8 mouse cellular contexts compared by ENCODE assay signal in genomic region chr5:113138319-113139063, GRCm38 (mm10). TPM values are rescaled to one million over a fixed set of nuclear protein-coding genes. Genes with fewer than 3 reads are reported as not detected.
A peak's percentile ranks its signal among the peaks of the same experiment; 100 is the strongest.
DNase-seq lines count a peak whose midpoint lies in the region; ATAC-seq and TF ChIP-seq lines count a peak whose summit lies in the region.

No protein-coding gene starts in this region.

- peak; percentile 40 for TF ChIP-seq CTCF in left cerebral cortex, adult 2 months (IDR thresholded peaks at IDR 0.05)

- 0 out of 2 replicates have a peak, but pooled peaks have one; percentile 54 for ATAC-seq in embryonic facial prominence, embryonic 13.5 days (ENCODE audit: insufficient number of reproducible peaks, insufficient read depth, low FRiP score, low TSS enrichment, low read depth)
- peak; percentile 60; the same call in 1 of the 2 replicates for ATAC-seq in heart, embryonic 14.5 days (ENCODE audit: insufficient number of reproducible peaks, insufficient read depth, low FRiP score, low read depth)
- peak; percentile 58 for ATAC-seq in kidney, embryonic 16.5 days (ENCODE audit: low FRiP score, low TSS enrichment)

- peak overlapping the region; percentile 97 for H3K27ac ChIP-seq in left cerebral cortex, adult 2 months
- H3K27ac ChIP-seq in embryonic facial prominence, embryonic 13.5 days, result peak overlapping the region; percentile 69
- peak overlapping the region; percentile 91 to 98 for H3K27ac ChIP-seq in heart, embryonic 14.5 days (replicated peaks in 1 of 2; ENCODE audit: control insufficient read depth in 1 of 2, insufficient read depth in 1 of 2, low read depth in 2 of 2, low read length in 2 of 2)
- H3K27ac ChIP-seq in kidney, embryonic 16.5 days (ENCODE audit: low read length), result peak overlapping the region; percentile 69

- H3K27me3 ChIP-seq in embryonic facial prominence, embryonic 13.5 days, result peaks cover 41% of the 10 kb centered on the region
- H3K27me3 ChIP-seq in heart, embryonic 14.5 days (ENCODE audit: control insufficient read depth, insufficient read depth, low read length), result no peaks in the 10 kb centered on the region
- H3K27me3 ChIP-seq in kidney, embryonic 16.5 days (ENCODE audit: insufficient read depth, low read length), result no peaks in the 10 kb centered on the region

- peak overlapping the region; percentile 91 for H3K4me2 ChIP-seq in embryonic facial prominence, embryonic 13.5 days
- H3K4me2 ChIP-seq in heart, embryonic 14.5 days (ENCODE audit: low read length), result peak overlapping the region; percentile 91
- peak overlapping the region; percentile 92 for H3K4me2 ChIP-seq in kidney, embryonic 16.5 days (replicated peaks; ENCODE audit: low read depth, low read length)

- H3K4me1 ChIP-seq in embryonic facial prominence, embryonic 13.5 days, result peaks cover 36% of the 10 kb centered on the region
- peaks cover 29 to 49% of the 10 kb centered on the region in 2 experiments for H3K4me1 ChIP-seq in heart, embryonic 14.5 days (ENCODE audit: control insufficient read depth in 2 of 2, insufficient read depth in 2 of 2, low read length in 2 of 2)
- H3K4me1 ChIP-seq in kidney, embryonic 16.5 days (ENCODE audit: insufficient read depth, low read length), result peaks cover 48% of the 10 kb centered on the region

- H3K4me3 ChIP-seq in left cerebral cortex, adult 2 months, result peak overlapping the region; percentile 74
- H3K4me3 ChIP-seq in embryonic facial prominence, embryonic 13.5 days, result peak overlapping the region; percentile 49
- H3K4me3 ChIP-seq in heart, embryonic 14.5 days (ENCODE audit: control insufficient read depth in 1 of 2, insufficient read depth in 1 of 2, low read depth in 1 of 2, low read length in 2 of 2), result peak overlapping the region; percentile 66 to 81
- peak overlapping the region; percentile 53 for H3K4me3 ChIP-seq in kidney, embryonic 16.5 days (ENCODE audit: low read length)

- H3K9me3 ChIP-seq in embryonic facial prominence, embryonic 13.5 days, result 0 out of 2 replicates have a peak, but pooled peaks cover 6% of the 10 kb centered on the region
- H3K9me3 ChIP-seq in heart, embryonic 14.5 days (ENCODE audit: control insufficient read depth, low read length), result peaks cover 6% of the 10 kb centered on the region; the same call in 1 of the 2 replicates
- no peaks in the 10 kb centered on the region for H3K9me3 ChIP-seq in kidney, embryonic 16.5 days (ENCODE audit: low read length)

- intact Hi-C loops in left cerebral cortex, adult 2 months (cut with DNase I), result loop anchor here (5.0 kb wide), 1 partner anchor 36 kb away; no protein-coding TSS in a partner anchor

- H3K9ac ChIP-seq in embryonic facial prominence, embryonic 13.5 days, result peak overlapping the region; percentile 67
- H3K9ac ChIP-seq in heart, embryonic 14.5 days (ENCODE audit: low read length), result peak overlapping the region; percentile 96
- H3K9ac ChIP-seq in kidney, embryonic 16.5 days (replicated peaks; ENCODE audit: low read length), result peak overlapping the region; percentile 72

- no peaks in the 10 kb centered on the region for H3K36me3 ChIP-seq in embryonic facial prominence, embryonic 13.5 days
- H3K36me3 ChIP-seq in heart, embryonic 14.5 days (ENCODE audit: control insufficient read depth, insufficient read depth, low read length), result peaks cover 13% of the 10 kb centered on the region
- H3K36me3 ChIP-seq in kidney, embryonic 16.5 days (ENCODE audit: insufficient read depth, low read length), result no peaks in the 10 kb centered on the region

- DNase-seq in left cerebral cortex, adult 2 months (ENCODE audit: extremely low spot score in 1 of 2, low spot score in 2 of 2), result peak; percentile 46 to 65
- no peak for DNase-seq in left cerebral cortex, adult 11 months (ENCODE audit: low spot score)
- peak; percentile 89 for DNase-seq in lung, postnatal 10 days
- DNase-seq in retina, embryonic 14.5 days (ENCODE audit: low spot score), result peak; percentile 63
- peak; percentile 64 to 76 for DNase-seq in urinary bladder, postnatal 4 days (ENCODE audit: low spot score in 2 of 2)

- under 1% methylated on average over 43 of the region's 43 CpGs for WGBS in embryonic facial prominence, embryonic 13.5 days
- WGBS in heart, embryonic 14.5 days, result under 1% methylated on average over 43 of the region's 43 CpGs
- WGBS in kidney, embryonic 16.5 days, result under 1% methylated on average over 40 of the region's 43 CpGs

RNA-seq across cellular contexts. Expression of gene Crybb3, which starts 57.1 kb away (rescaled TPM):
- total RNA-seq in left cerebral cortex, adult 2 months (2021), result 1 to 10 TPM; 1.3 to 1.7 TPM
- polyA plus RNA-seq in embryonic facial prominence, embryonic 13.5 days (2015; fragmentation: Nextera tagmentation; extraction: Ambion mirVana), result 1.3 and 2.5 TPM in 2 replicates
- polyA plus RNA-seq in heart, embryonic 14.5 days (2014; fragmentation: Nextera tagmentation; extraction: Ambion mirVana), result 0.91 and 1.1 TPM in 2 replicates
- polyA plus RNA-seq in kidney, embryonic 16.5 days (2015; fragmentation: Nextera tagmentation; extraction: Ambion mirVana), result 0.69 and 1.1 TPM in 2 replicates
